Mouse (Mus musculus) kidney, postnatal 0 days (tissue): Measurements from ENCODE around the gene Galnt7. TPM values are rescaled to one million over a fixed set of nuclear protein-coding genes. Genes with fewer than 3 reads are reported as not detected.

Experiments
- ATAC-seq: fragments of 200-750 bp; cut with Nextera tagmentation; replicated peaks from 2 replicates; pipeline ENCODE4 v1.8.0; 2017; ENCODE audit warnings: low read depth, moderate number of reproducible peaks, moderate TSS enrichment, moderate library complexity; ENCODE audit not compliant: low FRiP score
- DNase-seq: peaks from one replicate; pipeline ENCODE4 v3.0.0-alpha.2; 2016; ENCODE audit warnings: low spot score
- H3K27ac ChIP-seq: fragments of 300-500 bp; sonication (generic); 2 replicates; pipeline ENCODE4 v1.5.1; 2014; ENCODE audit warnings: mild to moderate bottlenecking
- H3K27me3 ChIP-seq: fragments of 300-500 bp; sonication (generic); 2 replicates; pipeline ENCODE4 v1.6.1; 2014; ENCODE audit warnings: low read length, mixed read lengths; ENCODE audit not compliant: insufficient read depth
- H3K36me3 ChIP-seq: fragments of 300-500 bp; sonication (generic); 2 replicates; pipeline ENCODE4 v1.6.1; 2014; ENCODE audit warnings: low read length, mixed read lengths; ENCODE audit not compliant: insufficient read depth
- H3K4me1 ChIP-seq: fragments of 300-500 bp; sonication (generic); replicated peaks from 2 replicates; pipeline ENCODE4 v1.6.1; 2014; ENCODE audit warnings: antibody characterized with exemption, low read length, mixed read lengths; ENCODE audit not compliant: insufficient read depth
- H3K4me2 ChIP-seq: fragments of 300-500 bp; sonication (generic); 2 replicates; pipeline ENCODE4 v1.6.1; 2014; ENCODE audit warnings: mild to moderate bottlenecking, low read length, moderate library complexity, mixed read lengths
- H3K4me3 ChIP-seq: fragments of 300-500 bp; sonication (generic); replicated peaks from 2 replicates; pipeline ENCODE4 v1.5.1; 2014; ENCODE audit warnings: low read depth, low read length
- H3K9ac ChIP-seq: fragments of 300-500 bp; sonication (generic); 2 replicates; pipeline ENCODE4 v1.6.1; 2014; ENCODE audit warnings: low read depth, low read length
- H3K9me3 ChIP-seq: fragments of 300-500 bp; sonication (generic); replicated peaks from 2 replicates; pipeline ENCODE4 v1.6.1; 2016; ENCODE audit warnings: low read length, inconsistent platforms, mixed read lengths
- CTCF ChIP-seq: IDR thresholded peaks from 2 replicates; pipeline ENCODE4 v1.5.1; 2016; ENCODE audit warnings: antibody characterized with exemption, low read depth, mild to moderate bottlenecking, moderate library complexity
- WGBS: fragments of 180-500 bp; shearing (Covaris S2); extraction: QIAGEN DNeasy Blood & Tissue Kit; methylation state at CpG from one replicate; pipeline ENCODE4 v1.1.7; 2014; 5-methylcytosine and 5-hydroxymethylcytosine counted together
- polyA plus RNA-seq: library from polyadenylated mRNA; unstranded; fragments of >200 nt; fragmentation: Nextera tagmentation; extraction: Ambion mirVana; gene quantifications from 2 replicates; pipeline ENCODE4 v1.2.1, GENCODE M21; 2015

Galnt7 gene
- polyA plus RNA-seq, 1 experiment from 2014 or later, result 14.9 TPM

DNA sequence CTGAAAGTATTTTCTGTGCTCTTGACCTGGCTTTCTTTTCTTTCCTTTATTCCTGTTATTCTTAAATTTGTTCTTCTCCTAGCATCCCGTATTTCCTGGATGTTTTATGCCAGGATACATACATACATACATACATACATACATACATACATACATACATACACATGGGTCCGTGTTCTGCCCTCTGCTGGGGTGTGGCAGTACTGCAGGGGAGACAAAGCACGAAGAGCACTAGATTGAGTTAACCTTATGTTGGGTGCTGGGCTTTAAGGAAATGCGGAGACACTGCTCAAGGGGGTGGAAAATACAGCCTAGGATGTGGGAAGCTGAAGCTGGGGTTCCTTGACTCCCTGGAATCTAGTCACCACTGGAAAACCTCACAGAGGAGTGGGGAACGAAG, 149.2 kb downstream of the Galnt7 start:
- Histone ChIP-seq H3K27ac (no peak overlapping the region), H3K27me3 (no peaks in the 10 kb centered on the region), H3K4me3 (no peak overlapping the region), H3K36me3 (no peaks in the 10 kb centered on the region), H3K4me2 (no peak overlapping the region), H3K9ac (no peak overlapping the region), H3K4me1 (no peaks in the 10 kb centered on the region), H3K9me3 (no peaks in the 10 kb centered on the region)
- ATAC-seq (no peak), DNase-seq (peak; percentile 40)
- TF ChIP-seq CTCF, result peak; percentile 90
- WGBS, result 54% methylated on average over 5 of the region's 5 CpGs

DNA sequence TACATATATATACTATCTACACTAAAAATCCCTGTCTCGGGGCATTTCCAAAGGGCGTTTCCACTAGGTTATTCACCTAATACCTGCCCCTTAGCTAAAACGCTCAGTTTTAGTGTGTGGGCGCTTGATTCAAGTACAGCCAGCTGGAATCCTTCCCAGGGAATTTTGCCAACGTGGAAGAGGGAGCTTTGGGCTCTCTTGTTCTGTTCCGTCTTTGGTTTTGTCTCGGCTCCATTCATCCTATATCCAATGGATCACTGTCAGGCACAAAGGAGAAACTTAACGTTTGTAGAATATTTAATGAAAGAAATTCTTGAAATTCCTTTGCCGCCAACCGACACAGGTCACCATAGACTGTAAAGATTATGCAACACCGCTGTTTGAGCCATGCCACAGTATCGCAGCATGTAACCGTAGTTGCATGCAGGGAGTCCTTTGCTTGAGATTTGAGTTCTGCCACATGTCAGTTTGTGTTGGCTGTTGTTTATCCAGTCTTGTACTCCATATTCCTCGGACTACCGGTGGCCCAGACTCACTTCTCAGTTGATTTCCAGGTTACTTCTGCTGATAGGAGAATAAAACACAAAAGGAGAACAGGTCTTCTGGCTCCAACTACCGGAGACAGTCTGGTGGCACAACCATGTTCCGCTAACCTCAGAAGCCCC, 153.9 kb downstream of the Galnt7 start:
- no peaks in the 10 kb centered on the region for H3K4me1 ChIP-seq
- DNase-seq (no peak), ATAC-seq (no peak)
- H3K4me2 ChIP-seq, result peak overlapping the region; percentile 25; the same call in 1 of the 2 replicates
- H3K9ac ChIP-seq, result no peak overlapping the region
- TF ChIP-seq CTCF, result no peak
- H3K36me3 ChIP-seq, result no peaks in the 10 kb centered on the region
- no peak overlapping the region for H3K27ac ChIP-seq
- H3K9me3 ChIP-seq, result no peaks in the 10 kb centered on the region
- no peaks in the 10 kb centered on the region for H3K27me3 ChIP-seq
- no peak overlapping the region for H3K4me3 ChIP-seq
- WGBS, result 54% methylated on average over 17 of the region's 17 CpGs

DNA sequence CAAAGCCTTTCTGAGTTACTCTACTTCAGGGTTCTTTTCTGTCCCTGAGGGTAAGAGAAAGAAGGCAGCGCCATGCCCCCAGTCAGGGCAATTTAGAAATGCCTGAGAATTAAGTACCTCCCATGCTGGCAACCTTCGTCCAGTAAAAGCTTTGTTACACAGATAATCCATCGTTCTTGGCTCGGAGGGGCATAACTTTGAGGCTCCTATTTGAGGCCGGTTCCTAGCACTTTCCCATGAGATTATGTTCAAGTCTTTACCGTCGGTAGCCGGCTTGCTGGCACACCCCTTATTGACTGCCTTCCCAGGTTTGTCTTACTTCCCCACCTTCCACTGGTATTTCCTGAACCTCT, 154.4 kb downstream of the Galnt7 start:
- no peaks in the 10 kb centered on the region for H3K4me1 ChIP-seq
- ATAC-seq, result no peak
- peak overlapping the region; percentile 25; the same call in 1 of the 2 replicates for H3K4me2 ChIP-seq
- H3K9me3 ChIP-seq, result no peaks in the 10 kb centered on the region
- H3K27ac ChIP-seq, result no peak overlapping the region
- WGBS, result 71% methylated on average over 8 of the region's 8 CpGs
- no peaks in the 10 kb centered on the region for H3K36me3 ChIP-seq
- TF ChIP-seq CTCF, result no peak
- H3K4me3 ChIP-seq, result no peak overlapping the region
- DNase-seq, result no peak
- no peaks in the 10 kb centered on the region for H3K27me3 ChIP-seq
- no peak overlapping the region for H3K9ac ChIP-seq

DNA sequence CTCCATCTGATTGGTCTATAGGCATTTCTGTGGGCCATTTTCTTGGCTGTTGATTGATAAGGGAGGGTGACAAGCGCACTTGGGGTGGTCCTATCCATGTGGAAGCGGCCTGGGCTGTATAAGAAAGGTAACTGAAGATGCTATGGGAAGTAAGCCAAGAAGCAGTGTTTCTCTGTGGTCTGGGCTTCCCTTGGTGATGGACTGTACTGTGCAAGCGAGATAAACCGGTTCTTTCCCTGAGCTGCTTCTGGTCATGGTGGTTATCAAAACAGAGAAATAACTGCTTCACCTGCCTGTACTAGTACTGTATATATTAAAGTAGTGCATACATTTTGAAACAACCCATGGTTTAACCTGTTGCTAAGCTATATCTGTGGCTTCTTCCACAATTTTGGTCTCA, 161.0 kb downstream of the Galnt7 start:
- Histone ChIP-seq H3K4me1 (no peaks in the 10 kb centered on the region), H3K27ac (no peak overlapping the region), H3K4me2 (no peak overlapping the region), H3K9ac (no peak overlapping the region), H3K27me3 (no peaks in the 10 kb centered on the region), H3K4me3 (no peak overlapping the region), H3K9me3 (no peaks in the 10 kb centered on the region), H3K36me3 (no peaks in the 10 kb centered on the region)
- WGBS, result 86% methylated on average over 4 of the region's 4 CpGs
- TF ChIP-seq CTCF, result no peak
- ATAC-seq (no peak), DNase-seq (no peak)

DNA sequence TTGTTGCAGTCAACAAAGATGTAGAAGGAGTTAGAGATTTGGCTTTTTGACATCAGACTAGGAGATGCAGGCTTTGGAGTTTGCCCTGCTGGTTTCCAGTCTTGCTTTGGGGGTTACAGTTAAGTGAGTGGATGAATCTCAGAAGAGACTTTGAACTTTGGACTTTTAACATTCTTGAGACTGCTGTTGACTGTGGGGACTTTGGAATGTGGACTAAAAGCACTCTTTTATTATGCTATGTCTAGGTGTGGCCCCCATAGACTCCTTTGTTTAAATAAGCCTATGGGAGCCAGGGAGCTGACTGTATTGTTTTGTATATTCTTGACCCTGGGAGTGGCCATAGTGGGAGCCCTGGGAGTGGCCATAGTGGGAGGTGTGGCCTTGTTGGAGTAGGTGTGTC, 162.9 kb downstream of the Galnt7 start:
- Histone ChIP-seq H3K27me3 (no peaks in the 10 kb centered on the region), H3K4me1 (0 out of 2 replicates have a peak, but pooled peaks cover 7% of the 10 kb centered on the region), H3K27ac (no peak overlapping the region), H3K9ac (no peak overlapping the region), H3K36me3 (no peaks in the 10 kb centered on the region), H3K4me2 (no peak overlapping the region), H3K4me3 (no peak overlapping the region), H3K9me3 (no peaks in the 10 kb centered on the region)
- ATAC-seq, result no peak
- DNase-seq, result no peak
- no peak for TF ChIP-seq CTCF

DNA sequence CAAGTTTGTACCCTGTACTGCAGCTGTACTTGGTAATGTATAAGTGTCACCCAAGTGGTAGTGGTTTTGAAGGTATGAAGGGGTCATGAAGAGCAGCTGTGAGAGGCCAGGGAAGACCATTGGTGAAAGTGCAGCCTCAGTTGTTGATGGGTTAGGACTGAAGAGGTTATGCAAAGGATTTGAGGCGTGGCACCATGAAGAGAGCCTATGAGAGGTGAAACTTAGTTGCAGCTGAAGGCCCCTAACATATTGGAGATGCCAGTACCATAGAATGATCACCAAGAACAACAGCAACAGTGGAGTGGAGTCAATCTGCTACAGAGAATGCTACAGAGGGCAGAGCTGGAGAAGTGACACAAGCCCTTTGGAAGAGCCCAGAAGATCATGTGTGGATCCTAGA, 163.5 kb downstream of the Galnt7 start:
- TF ChIP-seq CTCF, result no peak
- H3K27ac ChIP-seq, result no peak overlapping the region
- H3K4me1 ChIP-seq, result 0 out of 2 replicates have a peak, but pooled peaks cover 7% of the 10 kb centered on the region
- DNase-seq, result no peak
- no peaks in the 10 kb centered on the region for H3K36me3 ChIP-seq
- H3K4me3 ChIP-seq, result no peak overlapping the region
- WGBS, result 100% methylated on average over 1 of the region's 1 CpGs
- no peaks in the 10 kb centered on the region for H3K9me3 ChIP-seq
- no peaks in the 10 kb centered on the region for H3K27me3 ChIP-seq
- no peak for ATAC-seq
- no peak overlapping the region for H3K4me2 ChIP-seq
- H3K9ac ChIP-seq, result no peak overlapping the region

DNA sequence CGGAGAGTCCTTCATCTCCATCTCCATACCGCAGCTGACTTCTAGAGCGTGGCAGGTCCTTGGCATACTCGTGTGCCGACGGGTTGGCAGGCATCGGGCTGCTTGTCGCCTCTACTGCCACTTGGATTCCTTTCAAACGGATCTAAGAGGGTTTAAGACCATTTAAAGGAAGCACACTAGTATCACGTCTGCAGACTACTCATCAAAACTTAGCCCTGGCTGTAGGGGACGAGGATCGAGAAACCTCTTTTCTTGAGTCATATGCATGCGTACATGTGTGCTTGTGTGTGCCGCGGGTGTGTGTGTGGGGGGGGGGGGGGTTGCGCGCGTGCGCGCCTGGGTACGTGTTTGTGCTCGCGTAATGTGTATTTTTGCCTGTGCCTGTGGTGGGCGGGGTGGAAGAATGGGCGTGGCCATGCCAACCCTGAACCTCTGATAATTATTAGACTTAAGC, 164.5 kb downstream of the Galnt7 start:
- H3K27me3 ChIP-seq, result no peaks in the 10 kb centered on the region
- 0 out of 2 replicates have a peak, but pooled peaks cover 7% of the 10 kb centered on the region for H3K4me1 ChIP-seq
- DNase-seq (peak; percentile 54), ATAC-seq (peak; percentile 30)
- peak overlapping the region; percentile 96 for H3K4me3 ChIP-seq
- TF ChIP-seq CTCF, result no peak
- H3K9me3 ChIP-seq, result no peaks in the 10 kb centered on the region
- peak overlapping the region; percentile 39; the same call in 1 of the 2 replicates for H3K9ac ChIP-seq
- H3K27ac ChIP-seq, result peak overlapping the region; percentile 81
- WGBS, result under 1% methylated on average over 23 of the region's 25 CpGs
- H3K36me3 ChIP-seq, result no peaks in the 10 kb centered on the region
- H3K4me2 ChIP-seq, result peak overlapping the region; percentile 85
